Mouse (Mus musculus): ENCODE results near the gene Nat8f6. TPM values are rescaled to one million over a fixed set of nuclear protein-coding genes. Genes with fewer than 3 reads are reported as not detected.
A peak's percentile ranks its signal among the peaks of the same experiment; 100 is the strongest.
"Not testable (repeated sequence)": the region's sequence is repeated elsewhere in the genome, so short reads cannot be mapped to it uniquely, and the experiment has no call there.

Gene Nat8f6
- polyA plus RNA-seq, 1 experiment, result not detected

GRCm38 (mm10) chr6:85838674-85839073 is 17.9 kb upstream of the Nat8f6 start:
- Histone ChIP-seq H3K27ac (ENCODE audit: insufficient read depth, low read length) (no peak overlapping the region), H3K9ac (ENCODE audit: low read depth, poor library complexity, severe bottlenecking) (no peak overlapping the region), H3K4me1 (ENCODE audit: control insufficient read depth, insufficient read depth, low read length) (no peaks in the 10 kb centered on the region), H3K4me3 (ENCODE audit: low read depth, low read length) (no peak overlapping the region), H3K36me3 (ENCODE audit: control insufficient read depth, insufficient read depth, low read length, poor library complexity, severe bottlenecking) (no peaks in the 10 kb centered on the region), H3K9me3 (replicated peaks; ENCODE audit: control insufficient read depth, insufficient read depth, low read length, poor library complexity, severe bottlenecking) (no peaks in the 10 kb centered on the region), H3K27me3 (ENCODE audit: control insufficient read depth, insufficient read depth, low read length, poor library complexity, severe bottlenecking) (no peaks in the 10 kb centered on the region)
- TF ChIP-seq POLR2A (IDR thresholded peaks at IDR 0.05; ENCODE audit: insufficient read depth, low read length) (no peak), EP300 (IDR thresholded peaks at IDR 0.05; ENCODE audit: insufficient read depth, low read depth, low read length) (no peak), CTCF (IDR thresholded peaks at IDR 0.05; ENCODE audit: low read depth, low read length) (no peak)

GRCm38 (mm10) chr6:85837307-85837706 is 16.6 kb upstream of the Nat8f6 start:
- not testable (repeated sequence) for H3K27me3 ChIP-seq (ENCODE audit: control insufficient read depth, insufficient read depth, low read length, poor library complexity, severe bottlenecking); H3K9ac ChIP-seq (ENCODE audit: low read depth, poor library complexity, severe bottlenecking); H3K4me3 ChIP-seq (ENCODE audit: low read depth, low read length); H3K9me3 ChIP-seq (replicated peaks; ENCODE audit: control insufficient read depth, insufficient read depth, low read length, poor library complexity, severe bottlenecking); H3K4me1 ChIP-seq (ENCODE audit: control insufficient read depth, insufficient read depth, low read length); H3K27ac ChIP-seq (ENCODE audit: insufficient read depth, low read length); H3K36me3 ChIP-seq (ENCODE audit: control insufficient read depth, insufficient read depth, low read length, poor library complexity, severe bottlenecking)

- H3K9me3 ChIP-seq (replicated peaks; ENCODE audit: control insufficient read depth, insufficient read depth, low read length, poor library complexity, severe bottlenecking); H3K9ac ChIP-seq (ENCODE audit: low read depth, poor library complexity, severe bottlenecking); H3K4me3 ChIP-seq (ENCODE audit: low read depth, low read length); H3K36me3 ChIP-seq (ENCODE audit: control insufficient read depth, insufficient read depth, low read length, poor library complexity, severe bottlenecking); H3K27me3 ChIP-seq (ENCODE audit: control insufficient read depth, insufficient read depth, low read length, poor library complexity, severe bottlenecking); H3K4me1 ChIP-seq (ENCODE audit: control insufficient read depth, insufficient read depth, low read length); H3K27ac ChIP-seq (ENCODE audit: insufficient read depth, low read length): not testable (repeated sequence)
- peak; percentile 21 for TF ChIP-seq CTCF (IDR thresholded peaks at IDR 0.05; ENCODE audit: low read depth, low read length)
Observed at GRCm38 (mm10) chr6:85836827-85837226, 16.1 kb upstream of the Nat8f6 start.

GRCm38 (mm10) chr6:85836098-85836497 is 15.3 kb upstream of the Nat8f6 start:
- not testable (repeated sequence) for H3K27me3 ChIP-seq (ENCODE audit: control insufficient read depth, insufficient read depth, low read length, poor library complexity, severe bottlenecking); H3K9me3 ChIP-seq (replicated peaks; ENCODE audit: control insufficient read depth, insufficient read depth, low read length, poor library complexity, severe bottlenecking); H3K9ac ChIP-seq (ENCODE audit: low read depth, poor library complexity, severe bottlenecking); H3K36me3 ChIP-seq (ENCODE audit: control insufficient read depth, insufficient read depth, low read length, poor library complexity, severe bottlenecking); H3K4me3 ChIP-seq (ENCODE audit: low read depth, low read length); H3K4me1 ChIP-seq (ENCODE audit: control insufficient read depth, insufficient read depth, low read length); H3K27ac ChIP-seq (ENCODE audit: insufficient read depth, low read length)

- not testable (repeated sequence) for H3K27me3 ChIP-seq (ENCODE audit: control insufficient read depth, insufficient read depth, low read length, poor library complexity, severe bottlenecking); H3K4me1 ChIP-seq (ENCODE audit: control insufficient read depth, insufficient read depth, low read length); H3K9ac ChIP-seq (ENCODE audit: low read depth, poor library complexity, severe bottlenecking); H3K9me3 ChIP-seq (replicated peaks; ENCODE audit: control insufficient read depth, insufficient read depth, low read length, poor library complexity, severe bottlenecking); H3K36me3 ChIP-seq (ENCODE audit: control insufficient read depth, insufficient read depth, low read length, poor library complexity, severe bottlenecking); H3K4me3 ChIP-seq (ENCODE audit: low read depth, low read length); H3K27ac ChIP-seq (ENCODE audit: insufficient read depth, low read length)
Observed at GRCm38 (mm10) chr6:85835104-85835503, 14.3 kb upstream of the Nat8f6 start.

GRCm38 (mm10) chr6:85834504-85835100 is 13.8 kb upstream of the Nat8f6 start:
- H3K9me3 ChIP-seq (replicated peaks; ENCODE audit: control insufficient read depth, insufficient read depth, low read length, poor library complexity, severe bottlenecking); H3K27ac ChIP-seq (ENCODE audit: insufficient read depth, low read length); H3K36me3 ChIP-seq (ENCODE audit: control insufficient read depth, insufficient read depth, low read length, poor library complexity, severe bottlenecking); H3K4me3 ChIP-seq (ENCODE audit: low read depth, low read length); H3K27me3 ChIP-seq (ENCODE audit: control insufficient read depth, insufficient read depth, low read length, poor library complexity, severe bottlenecking); H3K4me1 ChIP-seq (ENCODE audit: control insufficient read depth, insufficient read depth, low read length); H3K9ac ChIP-seq (ENCODE audit: low read depth, poor library complexity, severe bottlenecking): not testable (repeated sequence)

GRCm38 (mm10) chr6:85831796-85832321 is 11.1 kb upstream of the Nat8f6 start, which contains the start of gene Nat8:
Gene Nat8, minus strand, starts transcription at chr6:85832082.
- Histone ChIP-seq H3K27ac (ENCODE audit: insufficient read depth, low read length) (no peak within 1 kb of the TSS), H3K4me3 (ENCODE audit: low read depth, low read length) (no peak within 1 kb of the TSS), H3K4me1 (ENCODE audit: control insufficient read depth, insufficient read depth, low read length) (no peaks in the 10 kb centered on the region), H3K9me3 (replicated peaks; ENCODE audit: control insufficient read depth, insufficient read depth, low read length, poor library complexity, severe bottlenecking) (no peaks in the 10 kb centered on the region), H3K36me3 (ENCODE audit: control insufficient read depth, insufficient read depth, low read length, poor library complexity, severe bottlenecking) (no peaks in the 10 kb centered on the region), H3K27me3 (ENCODE audit: control insufficient read depth, insufficient read depth, low read length, poor library complexity, severe bottlenecking) (no peaks in the 10 kb centered on the region), H3K9ac (ENCODE audit: low read depth, poor library complexity, severe bottlenecking) (no peak within 1 kb of the TSS)
- no peak for TF ChIP-seq POLR2A (IDR thresholded peaks at IDR 0.05; ENCODE audit: insufficient read depth, low read length)
- no peak for TF ChIP-seq EP300 (IDR thresholded peaks at IDR 0.05; ENCODE audit: insufficient read depth, low read depth, low read length)
- no peak for TF ChIP-seq CTCF (IDR thresholded peaks at IDR 0.05; ENCODE audit: low read depth, low read length)

Measured in ES-Bruce4 (cell line).